Mouse (Mus musculus) olfactory bulb, adult 2 months (tissue): Measurements from ENCODE around the gene Pnldc1. TPM values are rescaled to one million over a fixed set of nuclear protein-coding genes. Genes with fewer than 3 reads are reported as not detected.

Experiments used
- H3K27ac ChIP-seq: fragments of 200-500 bp; 2 replicates; pipeline ENCODE4 v1.5.1; 2012; ENCODE audit warnings: low read depth, low read length; ENCODE audit not compliant: insufficient read depth
- H3K4me1 ChIP-seq: fragments of 200-500 bp; 2 replicates; pipeline ENCODE4 v1.6.1; 2012; ENCODE audit warnings: low read length; ENCODE audit not compliant: control insufficient read depth, insufficient read depth
- H3K4me3 ChIP-seq: fragments of 200-500 bp; 2 replicates; pipeline ENCODE4 v1.5.1; 2012; ENCODE audit warnings: mild to moderate bottlenecking, low read depth, low read length, moderate library complexity; ENCODE audit not compliant: insufficient read depth
- CTCF ChIP-seq: fragments of 200-500 bp; IDR thresholded peaks from 2 replicates; pipeline ENCODE4 v1.5.1; 2012; ENCODE audit warnings: low read depth, mild to moderate bottlenecking, low read length, moderate library complexity; ENCODE audit not compliant: insufficient read depth
- POLR2A ChIP-seq: fragments of 200-500 bp; IDR thresholded peaks from 2 replicates; pipeline ENCODE4 v1.6.1; 2012; ENCODE audit warnings: mild to moderate bottlenecking, low read depth, low read length, moderate library complexity; ENCODE audit not compliant: insufficient read depth
- WGBS: fragments of 180-500 bp; shearing (Covaris S2); methylation state at CpG from one replicate; pipeline ENCODE4 v1.1.7; 2018; 5-methylcytosine and 5-hydroxymethylcytosine counted together
- polyA plus RNA-seq: library from polyadenylated mRNA; stranded (reverse); fragments of >200 nt; gene quantifications from 2 replicates; pipeline ENCODE4 v1.2.4, GENCODE M21; 2012; ENCODE audit warnings: low replicate concordance; ENCODE audit not compliant: missing spikeins, insufficient read depth, insufficient read length

The Pnldc1 gene
- polyA plus RNA-seq, 1 experiment, result not detected

GRCm38 (mm10) chr17:12865407-12865806 is 44.6 kb downstream of the Pnldc1 start:
- TF ChIP-seq POLR2A (no peak), CTCF (no peak)
- WGBS, result 58% methylated on average over 3 of the region's 3 CpGs
- Histone ChIP-seq H3K4me1 (peaks cover 4% of the 10 kb centered on the region), H3K27ac (no peak overlapping the region), H3K4me3 (no peak overlapping the region)

DNA sequence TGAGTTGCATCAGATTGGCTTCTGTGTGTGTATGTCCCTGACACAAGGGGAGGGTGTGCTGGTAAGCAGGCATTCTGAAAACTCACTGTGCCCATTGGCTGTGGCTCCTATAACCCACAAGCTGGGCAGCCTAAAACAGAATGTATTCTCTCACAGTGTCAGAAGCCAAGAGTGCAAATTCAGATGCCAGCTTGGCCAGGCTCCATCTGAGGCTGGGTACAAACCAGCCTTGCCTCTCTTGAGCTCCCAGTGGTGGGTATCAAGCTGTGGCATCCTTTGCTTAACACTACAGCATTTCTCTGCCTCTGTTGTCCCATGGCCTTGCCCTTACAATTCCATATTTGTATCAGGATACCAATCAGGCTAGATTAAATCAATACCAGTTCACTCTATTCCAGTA is 45.9 kb downstream of the Pnldc1 start:
- peaks cover 4% of the 10 kb centered on the region for H3K4me1 ChIP-seq
- TF ChIP-seq POLR2A, result no peak
- TF ChIP-seq CTCF, result no peak
- H3K4me3 ChIP-seq, result no peak overlapping the region
- H3K27ac ChIP-seq, result no peak overlapping the region

- no peak overlapping the region for H3K4me3 ChIP-seq
- H3K27ac ChIP-seq, result no peak overlapping the region
- 83% methylated on average over 8 of the region's 8 CpGs for WGBS
- TF ChIP-seq POLR2A (no peak), CTCF (no peak)
- H3K4me1 ChIP-seq, result peaks cover 9% of the 10 kb centered on the region; the same call in 1 of the 2 replicates
Observed at GRCm38 (mm10) chr17:12859006-12859520, 51.0 kb downstream of the Pnldc1 start.

DNA sequence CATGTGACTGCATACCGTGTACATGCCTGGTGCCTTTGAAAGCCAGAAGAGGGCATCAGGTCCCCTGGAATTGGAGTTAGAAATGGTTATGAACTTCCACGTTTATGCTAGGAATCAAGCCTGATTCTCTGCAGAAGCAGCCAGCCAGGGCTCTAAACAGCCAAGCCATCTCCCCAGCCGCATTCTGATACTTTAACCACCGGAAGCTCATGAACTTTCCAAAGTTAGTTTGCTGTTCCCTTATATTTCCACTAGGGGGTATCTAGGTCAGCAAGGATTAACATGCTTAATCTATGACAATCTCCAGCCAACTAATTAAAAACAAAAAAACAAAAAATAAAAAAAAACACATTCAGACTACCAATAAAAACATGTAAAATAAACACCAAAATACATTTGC is 52.0 kb downstream of the Pnldc1 start:
- H3K4me1 ChIP-seq, result peaks cover 18% of the 10 kb centered on the region
- H3K4me3 ChIP-seq, result no peak overlapping the region
- TF ChIP-seq CTCF (no peak), POLR2A (no peak)
- WGBS, result 36% methylated on average over 4 of the region's 4 CpGs
- no peak overlapping the region for H3K27ac ChIP-seq

DNA sequence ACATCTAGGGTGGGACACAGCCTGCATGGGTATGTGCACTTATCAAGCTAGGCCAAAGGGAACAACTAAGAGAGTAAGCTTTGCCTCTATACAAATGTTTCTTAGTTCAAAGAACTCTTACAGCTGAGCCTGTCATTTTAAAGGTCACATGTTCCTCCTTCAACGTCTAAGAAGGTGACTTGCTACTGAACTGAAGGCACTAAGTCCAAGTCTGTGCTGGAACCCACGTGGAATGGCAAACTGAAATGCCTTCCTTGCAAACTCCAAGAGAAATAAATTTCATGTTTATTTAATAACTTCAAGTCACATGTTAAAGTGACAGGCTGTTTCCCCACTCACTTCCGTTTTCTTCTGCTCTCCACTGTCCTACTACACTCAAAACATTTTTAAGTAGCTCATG is 52.6 kb downstream of the Pnldc1 start:
- Histone ChIP-seq H3K4me3 (no peak overlapping the region), H3K4me1 (peaks cover 22% of the 10 kb centered on the region), H3K27ac (no peak overlapping the region)
- TF ChIP-seq CTCF (no peak), POLR2A (no peak)
- 57% methylated on average over 3 of the region's 3 CpGs for WGBS

- TF ChIP-seq CTCF (no peak), POLR2A (no peak)
- H3K4me3 ChIP-seq, result no peak overlapping the region
- peaks cover 22% of the 10 kb centered on the region for H3K4me1 ChIP-seq
- 93% methylated on average over 11 of the region's 11 CpGs for WGBS
- peak overlapping the region; percentile 16; the same call in 1 of the 2 replicates for H3K27ac ChIP-seq
Observed at GRCm38 (mm10) chr17:12854386-12854785, 55.6 kb downstream of the Pnldc1 start.

DNA sequence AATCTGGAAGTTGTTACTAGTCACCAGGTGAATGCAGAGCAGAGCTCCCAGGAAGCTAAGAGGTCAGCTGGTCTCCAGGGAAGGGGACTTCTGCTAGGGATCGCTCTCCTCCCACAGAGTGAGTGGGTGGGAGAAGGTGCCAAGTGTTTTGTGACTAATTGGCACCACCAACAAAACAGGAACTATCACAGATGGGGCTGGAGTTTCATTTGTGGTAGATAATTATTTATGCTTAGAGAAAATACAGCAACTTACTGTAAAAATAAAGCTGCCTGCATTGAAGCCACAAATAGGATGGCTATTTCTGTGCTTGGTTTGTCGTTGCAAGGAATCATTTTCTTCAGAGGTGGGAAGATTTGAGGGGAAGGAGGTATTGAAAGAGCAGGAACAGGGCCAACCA is 56.2 kb downstream of the Pnldc1 start:
- H3K4me1 ChIP-seq, result peaks cover 25% of the 10 kb centered on the region
- TF ChIP-seq CTCF, result no peak
- no peak for TF ChIP-seq POLR2A
- H3K27ac ChIP-seq, result no peak overlapping the region; the same call in 1 of the 2 replicates
- WGBS, result 23% methylated on average over 2 of the region's 2 CpGs
- no peak overlapping the region for H3K4me3 ChIP-seq

DNA sequence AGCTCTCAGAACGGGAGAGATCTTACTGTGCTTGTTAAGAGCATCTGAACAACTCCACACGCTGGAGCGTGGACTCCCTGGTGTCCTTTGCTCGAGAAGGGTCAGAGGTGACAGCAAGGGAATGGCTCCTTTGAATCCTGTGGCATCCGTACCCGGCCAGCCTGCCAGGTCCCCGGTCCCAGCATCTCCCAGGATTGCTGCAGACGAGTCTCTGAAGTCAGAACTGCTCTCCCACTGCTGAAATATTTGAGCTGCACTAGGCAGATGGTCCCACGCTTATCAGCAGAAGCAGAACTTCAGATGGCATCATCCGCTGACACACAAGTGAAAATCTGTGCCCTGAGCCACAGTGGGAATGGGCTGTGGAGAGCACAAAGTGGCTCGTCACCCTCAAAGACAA is 58.3 kb downstream of the Pnldc1 start:
- 81% methylated on average over 11 of the region's 11 CpGs for WGBS
- H3K4me3 ChIP-seq, result no peak overlapping the region
- peaks cover 25% of the 10 kb centered on the region for H3K4me1 ChIP-seq
- H3K27ac ChIP-seq, result no peak overlapping the region
- no peak for TF ChIP-seq POLR2A

DNA sequence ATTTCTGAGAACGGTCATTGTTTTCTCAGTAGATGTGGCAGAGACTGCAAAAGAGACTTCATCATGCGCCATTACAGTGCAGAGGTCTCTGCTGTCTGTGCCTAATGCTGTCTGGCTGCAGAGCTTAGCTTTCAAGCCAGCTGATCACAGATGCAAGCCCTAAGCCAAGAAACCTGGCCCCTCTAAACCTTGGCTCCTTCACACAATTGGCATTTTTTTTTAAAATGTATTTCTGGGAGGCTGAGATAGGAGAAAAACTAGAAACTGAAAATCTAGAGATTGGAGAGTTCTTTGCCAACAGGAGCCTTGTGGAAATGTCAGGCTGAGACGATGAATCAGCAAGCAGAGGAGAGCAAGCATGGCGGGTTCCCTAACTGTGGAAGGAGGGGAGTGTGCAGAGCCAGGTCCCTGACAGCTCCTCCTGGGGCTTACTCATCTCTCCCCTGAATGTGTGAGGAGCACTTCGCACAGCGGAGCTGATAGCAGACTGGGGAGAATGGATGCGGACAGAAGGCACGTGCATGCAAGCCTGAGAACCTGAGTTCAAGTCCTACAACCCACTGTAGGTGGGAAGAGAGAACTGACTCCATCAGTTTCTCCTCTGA is 60.1 kb downstream of the Pnldc1 start:
- Histone ChIP-seq H3K4me3 (no peak overlapping the region), H3K4me1 (peaks cover 31% of the 10 kb centered on the region), H3K27ac (peak overlapping the region; percentile 60)
- no peak for TF ChIP-seq POLR2A
- no peak for TF ChIP-seq CTCF
- 34% methylated on average over 8 of the region's 8 CpGs for WGBS

GRCm38 (mm10) chr17:12847736-12848135 is 62.3 kb downstream of the Pnldc1 start:
- TF ChIP-seq POLR2A, result no peak
- no peak for TF ChIP-seq CTCF
- Histone ChIP-seq H3K27ac (no peak overlapping the region), H3K4me3 (no peak overlapping the region), H3K4me1 (peaks cover 14% of the 10 kb centered on the region)
- 73% methylated on average over 4 of the region's 4 CpGs for WGBS
